Mouse (Mus musculus): ENCODE data around the gene Arhgef33. TPM values are rescaled to one million over a fixed set of nuclear protein-coding genes. Genes with fewer than 3 reads are reported as not detected.
"Not testable (repeated sequence)": the region's sequence is repeated elsewhere in the genome, so short reads cannot be mapped to it uniquely, and the experiment has no call there.

Gene Arhgef33
- polyA plus RNA-seq, 1 experiment from 2014 or later: 1.1 TPM

DNA sequence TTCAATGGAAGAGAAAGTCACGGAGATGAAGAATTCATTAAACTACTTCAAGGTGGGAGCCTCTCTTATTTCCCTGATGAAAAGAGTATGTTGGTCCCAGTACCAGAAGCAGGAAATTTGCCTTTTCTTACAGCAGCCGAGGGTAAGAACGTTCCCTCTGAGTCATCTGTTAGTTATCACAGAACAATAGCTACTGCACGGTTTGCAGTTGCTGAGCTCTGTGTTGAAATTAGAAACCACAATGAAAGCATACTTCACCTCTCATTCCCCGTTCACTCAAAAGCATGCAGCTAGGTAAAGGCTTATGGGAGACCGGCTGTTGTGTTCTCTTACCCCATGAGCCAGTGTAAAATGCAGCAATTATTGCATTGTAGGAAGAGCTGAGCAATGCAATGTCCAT is 40.0 kb downstream of the Arhgef33 start:
- Histone ChIP-seq H3K27ac (replicated peaks) (no peak overlapping the region), H3K4me1 (no peaks in the 10 kb centered on the region), H3K36me3 (no peaks in the 10 kb centered on the region), H3K4me2 (no peak overlapping the region), H3K4me3 (replicated peaks) (no peak overlapping the region), H3K9me3 (replicated peaks) (no peaks in the 10 kb centered on the region), H3K27me3 (replicated peaks) (no peaks in the 10 kb centered on the region), H3K9ac (replicated peaks) (no peak overlapping the region)
- no peak for ATAC-seq (ENCODE audit: low FRiP score)
- 50% methylated on average over 6 of the region's 6 CpGs for WGBS

DNA sequence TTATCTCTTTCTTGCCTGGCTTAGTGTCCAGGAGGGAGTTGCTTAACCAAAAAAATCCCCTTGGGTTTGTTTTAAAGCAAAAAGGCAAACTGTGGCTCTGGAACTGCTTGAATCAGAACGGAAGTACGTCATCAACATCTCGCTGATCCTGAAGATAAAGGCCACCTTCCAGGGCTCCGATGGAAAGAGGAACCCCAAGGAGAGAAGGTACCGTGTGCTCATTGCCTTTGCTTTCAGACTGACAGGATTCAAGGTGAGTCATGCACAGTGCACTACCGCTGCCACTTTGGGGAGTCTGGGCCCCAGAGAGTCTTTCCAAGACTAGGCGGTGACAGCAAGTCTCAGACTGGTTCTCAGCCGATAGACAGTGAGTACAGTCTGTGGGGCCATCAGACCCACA is 53.0 kb downstream of the Arhgef33 start:
- no peak overlapping the region for H3K4me2 ChIP-seq
- WGBS: 92% methylated on average over 8 of the region's 8 CpGs
- H3K4me1 ChIP-seq: no peaks in the 10 kb centered on the region
- H3K27ac ChIP-seq (replicated peaks): no peak overlapping the region
- H3K27me3 ChIP-seq (replicated peaks): no peaks in the 10 kb centered on the region
- H3K36me3 ChIP-seq: no peaks in the 10 kb centered on the region
- H3K4me3 ChIP-seq (replicated peaks): no peak overlapping the region
- no peak for ATAC-seq (ENCODE audit: low FRiP score)
- no peak overlapping the region for H3K9ac ChIP-seq (replicated peaks)
- H3K9me3 ChIP-seq (replicated peaks): no peaks in the 10 kb centered on the region

GRCm38 (mm10) chr17:80367276-80367675 is 60.1 kb downstream of the Arhgef33 start:
- no peaks in the 10 kb centered on the region for H3K27me3 ChIP-seq (replicated peaks)
- no peak overlapping the region for H3K4me3 ChIP-seq (replicated peaks)
- H3K4me1 ChIP-seq: no peaks in the 10 kb centered on the region
- no peak overlapping the region for H3K9ac ChIP-seq (replicated peaks)
- H3K4me2 ChIP-seq: no peak overlapping the region
- 90% methylated on average over 5 of the region's 5 CpGs for WGBS
- ATAC-seq (ENCODE audit: low FRiP score): no peak
- no peaks in the 10 kb centered on the region for H3K36me3 ChIP-seq
- no peaks in the 10 kb centered on the region for H3K9me3 ChIP-seq (replicated peaks)
- H3K27ac ChIP-seq (replicated peaks): no peak overlapping the region

DNA sequence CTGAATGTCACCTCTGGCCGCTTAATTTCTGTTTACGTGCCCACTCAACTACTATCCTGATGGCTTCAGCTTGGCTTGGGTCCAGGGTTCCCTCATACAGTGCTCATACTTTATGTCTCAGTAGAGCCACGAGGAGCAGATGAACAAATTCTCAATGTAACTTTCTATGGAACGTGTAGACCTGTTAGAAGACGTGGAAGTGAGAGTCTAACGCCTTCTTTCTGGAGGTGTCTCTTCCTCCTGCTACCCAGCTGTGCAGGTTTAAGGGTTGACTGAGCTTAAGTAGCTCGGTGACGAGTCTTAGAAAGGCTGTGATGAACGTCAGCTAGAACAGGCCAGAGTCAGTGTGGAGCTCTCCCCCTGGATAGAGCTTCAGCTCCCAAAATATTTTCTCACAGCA is 61.4 kb downstream of the Arhgef33 start:
- Histone ChIP-seq H3K4me2 (no peak overlapping the region), H3K4me3 (replicated peaks) (no peak overlapping the region), H3K9me3 (replicated peaks) (no peaks in the 10 kb centered on the region), H3K4me1 (peaks cover 11% of the 10 kb centered on the region), H3K9ac (replicated peaks) (no peak overlapping the region), H3K27me3 (replicated peaks) (no peaks in the 10 kb centered on the region), H3K27ac (replicated peaks) (no peak overlapping the region), H3K36me3 (no peaks in the 10 kb centered on the region)
- ATAC-seq (ENCODE audit: low FRiP score): no peak
- 80% methylated on average over 9 of the region's 9 CpGs for WGBS

DNA sequence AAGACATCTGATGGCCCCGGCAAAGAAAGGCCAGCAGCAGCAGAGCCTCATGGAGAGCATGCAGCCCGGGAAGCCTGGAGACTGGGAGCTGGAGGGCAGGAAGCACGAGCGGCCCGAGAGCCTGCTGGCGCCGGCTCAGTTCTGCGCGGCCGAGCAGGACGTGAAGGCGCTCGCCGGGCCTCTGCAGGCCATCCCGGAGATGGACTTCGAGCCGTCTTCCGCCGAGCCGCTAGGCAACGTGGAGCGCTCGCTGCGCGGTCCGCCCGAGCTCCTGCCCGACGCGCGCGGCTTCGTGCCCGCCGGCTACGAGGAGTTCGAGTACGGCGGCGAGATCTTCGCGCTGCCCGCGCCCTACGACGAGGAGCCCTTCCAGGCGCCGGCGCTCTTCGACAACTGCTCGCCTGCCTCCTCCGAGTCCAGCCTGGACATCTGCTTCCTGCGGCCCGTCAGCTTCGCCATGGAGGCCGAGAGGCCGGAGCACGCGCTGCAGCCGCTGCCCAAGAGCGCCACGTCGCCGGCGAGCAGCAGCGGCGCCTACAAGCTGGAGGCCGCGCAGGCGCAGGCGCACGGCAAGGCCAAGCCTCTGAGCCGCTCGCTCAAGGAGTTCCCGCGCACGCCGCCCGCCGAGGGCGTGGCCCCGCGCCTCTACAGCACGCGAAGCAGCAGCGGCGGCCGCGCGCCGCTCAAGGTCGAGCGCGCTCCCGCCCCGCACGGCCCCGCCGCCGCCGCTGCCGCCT is 66.0 kb downstream of the Arhgef33 start, which contains the start of gene Gm10190:
TSS of gene Gm10190 (minus strand) at position 553 of the 737 bp plus-strand sequence.
- peak within 1 kb of the TSS; percentile 65 for H3K9ac ChIP-seq (replicated peaks)
- peak within 1 kb of the TSS; percentile 86 for H3K4me2 ChIP-seq
- no peaks in the 10 kb centered on the region for H3K9me3 ChIP-seq (replicated peaks)
- H3K4me1 ChIP-seq: peaks cover 15% of the 10 kb centered on the region
- no peaks in the 10 kb centered on the region for H3K36me3 ChIP-seq
- peak; percentile 99 for ATAC-seq (ENCODE audit: low FRiP score)
- no peaks in the 10 kb centered on the region for H3K27me3 ChIP-seq (replicated peaks)
- peak within 1 kb of the TSS; percentile 56 for H3K4me3 ChIP-seq (replicated peaks)
- peak within 1 kb of the TSS; percentile 89 for H3K27ac ChIP-seq (replicated peaks)
- WGBS: 3% methylated on average over 100 of the region's 102 CpGs

GRCm38 (mm10) chr17:80373726-80374096 is 66.5 kb downstream of the Arhgef33 start:
- H3K4me3 ChIP-seq (replicated peaks): peak overlapping the region; percentile 56
- no peaks in the 10 kb centered on the region for H3K36me3 ChIP-seq
- 15% methylated on average over 29 of the region's 29 CpGs for WGBS
- H3K27ac ChIP-seq (replicated peaks): peak overlapping the region; percentile 89
- H3K9ac ChIP-seq (replicated peaks): peak overlapping the region; percentile 65
- peak; percentile 87 for ATAC-seq (ENCODE audit: low FRiP score)
- H3K9me3 ChIP-seq (replicated peaks): no peaks in the 10 kb centered on the region
- H3K4me2 ChIP-seq: peak overlapping the region; percentile 86
- H3K27me3 ChIP-seq (replicated peaks): no peaks in the 10 kb centered on the region
- H3K4me1 ChIP-seq: peaks cover 15% of the 10 kb centered on the region

DNA sequence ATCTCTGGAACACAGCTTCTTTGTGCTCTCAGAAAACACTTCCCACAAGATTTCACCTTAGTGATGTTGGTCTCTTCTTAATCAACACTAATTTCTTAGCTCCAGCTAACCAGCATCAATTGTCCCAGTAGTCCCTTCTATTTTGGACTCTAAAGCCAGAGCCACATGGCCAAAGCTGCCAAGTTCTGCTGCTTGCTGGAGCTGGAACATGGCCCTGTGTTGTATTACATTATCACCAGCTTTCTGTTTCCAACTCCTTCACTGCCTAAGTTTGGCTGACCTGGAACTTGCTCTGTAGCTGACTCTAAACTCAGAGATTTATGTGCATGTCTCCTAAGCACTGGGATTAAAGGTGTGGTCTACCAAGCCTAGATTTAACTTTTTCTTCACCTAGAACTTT is 71.2 kb downstream of the Arhgef33 start:
- not testable (repeated sequence) for H3K4me1 ChIP-seq; ATAC-seq (ENCODE audit: low FRiP score); H3K27me3 ChIP-seq (replicated peaks); H3K9me3 ChIP-seq (replicated peaks); H3K27ac ChIP-seq (replicated peaks); H3K36me3 ChIP-seq; H3K4me2 ChIP-seq; H3K9ac ChIP-seq (replicated peaks); H3K4me3 ChIP-seq (replicated peaks)

DNA sequence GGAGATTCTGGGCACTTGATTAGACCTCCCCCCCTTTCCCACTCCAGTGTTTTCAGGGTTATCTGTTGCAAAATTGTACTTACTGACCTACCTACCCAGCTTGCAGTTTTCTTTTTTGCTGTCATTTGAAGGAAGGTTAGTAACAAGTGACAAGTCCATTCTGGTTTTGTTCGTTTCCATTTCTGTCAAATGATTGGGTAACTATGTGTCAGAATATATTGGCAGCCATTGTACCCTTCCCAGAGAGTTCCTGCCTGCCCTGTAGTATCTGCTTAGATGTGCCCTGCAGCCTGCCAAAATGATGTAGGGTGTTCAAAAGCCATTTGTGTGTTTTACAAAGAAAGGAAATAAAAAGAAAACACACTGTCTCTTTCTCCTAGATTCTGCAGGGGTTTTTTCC is 78.5 kb downstream of the Arhgef33 start:
- Histone ChIP-seq H3K4me3 (replicated peaks) (no peak overlapping the region), H3K27me3 (replicated peaks) (no peaks in the 10 kb centered on the region), H3K4me1 (no peaks in the 10 kb centered on the region), H3K27ac (replicated peaks) (no peak overlapping the region), H3K9ac (replicated peaks) (no peak overlapping the region), H3K36me3 (no peaks in the 10 kb centered on the region), H3K4me2 (no peak overlapping the region), H3K9me3 (replicated peaks) (no peaks in the 10 kb centered on the region)
- WGBS: 67% methylated on average over 1 of the region's 1 CpGs
- no peak for ATAC-seq (ENCODE audit: low FRiP score)

DNA sequence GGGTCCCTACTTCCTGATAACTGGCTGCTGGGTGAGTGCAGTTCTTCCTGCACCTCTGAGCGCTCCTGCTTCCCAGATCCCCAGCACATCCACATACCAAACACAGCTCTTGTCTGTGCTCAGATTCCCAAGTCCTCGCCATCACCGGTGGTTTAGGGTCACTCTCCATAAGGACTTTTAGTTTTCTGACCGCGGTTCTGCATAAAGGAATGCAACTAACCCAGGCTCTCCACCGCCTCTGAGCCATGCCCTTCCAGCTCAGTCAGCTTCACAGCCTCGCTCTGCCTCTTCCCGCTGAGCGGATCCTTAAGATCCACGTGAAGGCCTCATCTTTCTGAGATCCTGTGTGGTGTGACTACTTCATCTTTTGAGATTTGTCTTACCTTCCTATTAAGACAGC is 82.8 kb downstream of the Arhgef33 start:
- no peak overlapping the region for H3K27ac ChIP-seq (replicated peaks)
- H3K4me1 ChIP-seq: peaks cover 5% of the 10 kb centered on the region; the same call in 1 of the 2 replicates
- H3K9ac ChIP-seq (replicated peaks): no peak overlapping the region
- no peak overlapping the region for H3K4me2 ChIP-seq
- no peak for ATAC-seq (ENCODE audit: low FRiP score)
- no peaks in the 10 kb centered on the region for H3K27me3 ChIP-seq (replicated peaks)
- H3K9me3 ChIP-seq (replicated peaks): no peaks in the 10 kb centered on the region
- H3K4me3 ChIP-seq (replicated peaks): no peak overlapping the region
- no peaks in the 10 kb centered on the region for H3K36me3 ChIP-seq
- WGBS: 69% methylated on average over 10 of the region's 10 CpGs

DNA sequence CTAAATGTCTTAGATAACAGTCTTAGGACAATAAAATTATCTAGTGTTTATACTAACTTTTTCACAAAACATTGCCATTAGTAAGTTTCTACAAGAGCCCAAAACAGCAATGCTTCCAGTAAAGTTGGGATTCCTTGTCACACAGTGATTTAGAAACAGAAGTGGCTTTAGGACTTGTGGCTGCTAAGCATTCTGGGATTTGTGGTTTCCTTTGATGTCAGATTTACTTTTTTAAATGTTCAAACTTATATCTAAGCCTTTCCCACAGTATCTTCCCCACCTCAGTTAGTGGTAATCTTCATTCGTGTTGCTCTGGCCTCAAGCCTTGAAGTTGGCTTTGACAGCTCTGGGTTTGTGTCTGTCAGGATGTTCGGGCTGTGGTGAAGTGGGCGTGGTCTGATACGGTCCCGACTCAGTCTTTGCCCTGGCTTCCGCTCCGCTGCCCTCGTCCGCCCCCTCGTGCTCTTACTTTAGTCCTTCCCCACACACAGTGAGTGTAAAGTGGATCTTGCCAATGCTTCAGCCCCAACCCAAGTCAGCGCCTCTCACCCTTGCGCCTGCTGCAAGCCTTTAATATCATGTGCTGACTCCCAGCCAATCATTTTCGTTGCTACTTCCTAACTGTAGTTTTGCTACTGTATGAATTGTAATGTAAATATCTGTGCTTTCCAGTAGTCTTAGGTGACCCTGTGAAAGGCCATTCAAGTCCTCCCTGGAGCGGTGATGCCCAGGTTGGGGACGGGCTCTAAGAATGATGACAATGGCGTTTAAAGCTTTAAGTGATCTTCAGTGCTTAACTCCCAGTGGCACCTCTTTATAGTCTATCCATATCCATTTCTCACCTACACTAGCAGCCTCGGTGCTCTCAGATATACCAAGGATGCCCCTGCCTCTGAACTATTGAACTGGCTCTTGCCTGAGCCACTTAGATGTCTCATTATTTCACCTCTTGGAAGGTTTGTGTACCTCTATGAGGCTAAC is 84.5 kb downstream of the Arhgef33 start:
- ATAC-seq (ENCODE audit: low FRiP score): peak; percentile 85
- peak overlapping the region; percentile 48 for H3K4me3 ChIP-seq (replicated peaks)
- H3K27me3 ChIP-seq (replicated peaks): no peaks in the 10 kb centered on the region
- WGBS: 13% methylated on average over 17 of the region's 17 CpGs
- peaks cover 5% of the 10 kb centered on the region; the same call in 1 of the 2 replicates for H3K4me1 ChIP-seq
- H3K27ac ChIP-seq (replicated peaks): no peak overlapping the region
- no peaks in the 10 kb centered on the region for H3K9me3 ChIP-seq (replicated peaks)
- H3K9ac ChIP-seq (replicated peaks): no peak overlapping the region; the same call in 1 of the 2 replicates
- peak overlapping the region; percentile 67 for H3K4me2 ChIP-seq
- no peaks in the 10 kb centered on the region for H3K36me3 ChIP-seq

- ATAC-seq (ENCODE audit: low FRiP score): no peak
- H3K4me1 ChIP-seq: no peaks in the 10 kb centered on the region
- WGBS: 94% methylated on average over 7 of the region's 7 CpGs
- no peak overlapping the region for H3K4me2 ChIP-seq
- no peaks in the 10 kb centered on the region for H3K9me3 ChIP-seq (replicated peaks)
- no peak overlapping the region for H3K9ac ChIP-seq (replicated peaks)
- H3K27ac ChIP-seq (replicated peaks): no peak overlapping the region
- no peaks in the 10 kb centered on the region for H3K27me3 ChIP-seq (replicated peaks)
- H3K36me3 ChIP-seq: peaks cover 26% of the 10 kb centered on the region
- no peak overlapping the region for H3K4me3 ChIP-seq (replicated peaks)
Measured at GRCm38 (mm10) chr17:80398243-80398642, 91.0 kb downstream of the Arhgef33 start.

GRCm38 (mm10) chr17:80411182-80411581 is 104.0 kb downstream of the Arhgef33 start:
- no peak for ATAC-seq (ENCODE audit: low FRiP score)
- H3K9me3 ChIP-seq (replicated peaks): no peaks in the 10 kb centered on the region
- no peaks in the 10 kb centered on the region for H3K4me1 ChIP-seq
- H3K36me3 ChIP-seq: peaks cover 78% of the 10 kb centered on the region
- 63% methylated on average over 1 of the region's 1 CpGs for WGBS
- H3K27me3 ChIP-seq (replicated peaks): no peaks in the 10 kb centered on the region
- no peak overlapping the region for H3K27ac ChIP-seq (replicated peaks)
- H3K4me3 ChIP-seq (replicated peaks): no peak overlapping the region
- no peak overlapping the region for H3K4me2 ChIP-seq
- no peak overlapping the region for H3K9ac ChIP-seq (replicated peaks)

Measured in neural tube, embryonic 15.5 days (tissue).